Mouse (Mus musculus): ENCODE results near the gene Calr.

DNA sequence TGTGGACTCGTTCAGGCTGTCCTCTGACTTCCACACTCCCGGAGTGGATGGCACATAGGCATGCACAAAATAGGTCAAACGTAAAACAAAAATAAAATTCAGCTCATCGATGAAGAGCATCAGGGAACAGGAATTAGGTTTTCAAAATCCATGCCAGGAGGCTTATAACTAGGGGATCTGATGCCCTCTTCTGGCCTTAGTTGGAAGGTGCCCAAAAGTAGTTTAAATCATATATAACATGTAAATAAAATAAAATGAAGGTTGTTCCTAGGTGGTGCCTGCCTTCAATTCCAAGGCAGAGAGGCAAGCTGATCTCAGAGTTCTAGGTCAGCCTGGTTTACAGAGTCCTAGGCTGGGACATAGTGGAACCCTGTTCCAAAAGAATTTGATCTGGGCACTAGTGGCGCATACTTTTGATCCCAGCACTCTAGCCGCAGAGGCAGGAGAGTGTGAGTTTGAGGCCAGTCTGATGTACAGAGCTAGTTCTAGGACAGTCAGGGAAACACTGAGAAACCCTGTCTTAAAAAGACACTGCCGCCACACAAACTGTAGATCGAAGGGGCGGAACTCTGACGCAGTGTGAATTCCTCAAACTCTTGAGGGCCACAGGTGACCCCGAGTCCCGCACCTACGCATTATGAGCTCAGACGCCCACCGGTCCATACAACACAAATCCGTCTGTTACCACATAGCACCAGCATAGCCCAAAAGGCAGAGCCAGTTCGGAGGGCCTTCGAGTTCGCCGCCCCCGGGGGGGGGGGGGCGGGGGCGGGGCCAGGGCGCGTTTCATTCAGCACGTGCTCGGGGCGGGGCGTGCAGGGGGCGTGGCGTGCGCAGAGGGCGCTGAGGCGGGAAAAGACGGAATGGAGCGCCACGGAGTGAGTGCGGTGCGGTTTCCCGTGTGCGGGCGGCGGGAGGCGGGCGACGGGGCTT lies 24.9 kb upstream of the Calr start, which contains the start of gene Syce2:
- TF ChIP-seq CTCF (IDR thresholded peaks at IDR 0.05; ENCODE audit: insufficient read depth, low read length) (no peak), POLR2A (IDR thresholded peaks at IDR 0.05; ENCODE audit: borderline replicate concordance, extremely low read depth, low read depth, low read length) (no peak)

Measured in lung, adult 2 months (tissue).